Mouse (Mus musculus): ENCODE results near the gene Ucp2.
"Not testable (repeated sequence)": the region's sequence is repeated elsewhere in the genome, so short reads cannot be mapped to it uniquely, and the experiment has no call there.

Gene Ucp2

DNA sequence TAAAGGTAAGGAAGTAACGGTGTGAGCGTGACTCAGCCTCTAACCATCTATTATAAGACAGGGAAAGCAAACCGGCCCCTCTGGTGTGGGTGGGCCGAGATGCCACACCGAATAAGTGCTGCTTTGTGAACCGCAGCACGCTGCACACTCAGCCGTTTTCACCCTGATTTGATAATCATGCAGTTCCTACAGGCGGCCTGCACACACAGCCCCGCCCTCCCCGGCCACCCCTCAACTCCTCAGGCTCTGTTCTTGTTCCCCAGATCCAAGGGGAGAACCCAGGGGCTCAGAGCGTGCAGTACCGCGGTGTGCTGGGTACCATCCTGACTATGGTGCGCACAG lies 13.3 kb upstream of the Ucp2 start:
- DNase-seq (ENCODE audit: low read depth) = no peak

DNA sequence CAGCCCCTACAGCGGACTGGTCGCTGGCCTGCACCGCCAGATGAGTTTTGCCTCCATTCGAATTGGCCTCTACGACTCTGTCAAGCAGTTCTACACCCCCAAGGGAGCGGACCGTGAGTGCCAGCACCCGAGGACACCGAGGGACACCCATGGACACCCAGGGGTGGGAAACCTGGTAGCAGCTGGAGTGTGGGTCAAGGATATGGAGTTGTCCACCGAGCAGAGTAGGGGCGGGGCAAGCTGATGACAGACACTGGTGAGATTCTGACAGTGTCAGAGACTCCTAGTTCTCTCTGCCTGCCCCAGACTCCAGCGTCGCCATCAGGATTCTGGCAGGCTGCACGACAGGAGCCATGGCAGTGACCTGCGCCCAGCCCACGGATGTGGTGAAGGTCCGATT lies 13.0 kb upstream of the Ucp2 start:
- DNase-seq (ENCODE audit: low read depth) = no peak

DNA sequence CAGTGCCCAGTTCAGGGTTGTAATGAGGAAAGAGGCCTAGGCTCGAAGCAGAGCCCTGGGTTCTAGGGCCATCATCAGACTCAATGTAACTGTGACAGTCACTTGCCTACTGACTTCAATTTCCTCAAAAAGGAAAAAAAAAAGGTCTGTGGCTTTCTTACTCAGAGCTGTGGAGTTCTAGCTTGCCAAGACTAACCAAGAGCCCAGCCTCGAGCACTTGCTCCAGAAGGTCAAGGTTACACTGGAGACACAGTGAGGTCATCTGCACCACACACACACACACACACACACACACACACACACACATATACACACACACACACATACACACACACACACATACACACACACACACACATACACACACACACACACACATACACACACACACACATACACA lies 11.1 kb upstream of the Ucp2 start:
- not testable (repeated sequence) for DNase-seq (ENCODE audit: low read depth)

DNA sequence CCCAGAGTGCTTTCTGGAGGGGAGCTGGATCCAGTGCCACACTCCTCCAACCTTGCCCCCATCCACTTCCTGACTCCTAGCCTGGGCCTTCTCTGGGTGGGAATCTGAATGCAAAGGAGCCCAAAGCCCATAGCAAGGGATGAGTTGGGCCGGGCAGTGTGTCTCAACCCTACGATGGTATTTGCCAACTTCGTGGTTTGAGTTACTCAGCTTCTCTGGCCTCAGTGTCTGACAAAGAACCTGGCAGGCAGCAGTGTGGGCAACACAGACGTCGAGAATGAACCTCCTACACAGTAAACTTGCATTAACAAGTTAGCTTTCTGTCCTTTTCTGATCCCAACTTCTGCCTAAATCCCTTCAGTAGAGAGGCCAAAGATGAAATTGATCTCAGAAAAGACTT lies 8.6 kb upstream of the Ucp2 start:
- DNase-seq (ENCODE audit: low read depth) = peak; percentile 84

DNA sequence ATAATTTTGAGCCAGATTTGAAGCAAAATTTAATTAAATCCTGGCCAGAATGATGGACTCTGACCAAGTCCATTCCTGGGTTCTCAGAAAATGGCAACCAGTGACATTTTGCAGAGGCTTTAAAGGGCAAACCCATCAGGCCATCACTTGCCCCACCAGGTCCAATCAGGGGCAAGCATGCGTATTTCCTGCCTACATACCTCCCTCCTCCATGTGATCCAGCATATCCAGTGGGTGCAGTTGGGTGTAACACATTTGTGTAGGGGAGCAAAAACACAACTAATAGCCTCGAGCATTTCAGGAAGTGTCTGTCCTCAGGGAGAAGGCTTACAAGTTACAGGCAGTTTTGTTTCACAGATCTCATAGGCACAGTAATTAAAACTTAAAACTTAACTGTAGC lies 5.8 kb upstream of the Ucp2 start:
- DNase-seq (ENCODE audit: low read depth) = no peak

DNA sequence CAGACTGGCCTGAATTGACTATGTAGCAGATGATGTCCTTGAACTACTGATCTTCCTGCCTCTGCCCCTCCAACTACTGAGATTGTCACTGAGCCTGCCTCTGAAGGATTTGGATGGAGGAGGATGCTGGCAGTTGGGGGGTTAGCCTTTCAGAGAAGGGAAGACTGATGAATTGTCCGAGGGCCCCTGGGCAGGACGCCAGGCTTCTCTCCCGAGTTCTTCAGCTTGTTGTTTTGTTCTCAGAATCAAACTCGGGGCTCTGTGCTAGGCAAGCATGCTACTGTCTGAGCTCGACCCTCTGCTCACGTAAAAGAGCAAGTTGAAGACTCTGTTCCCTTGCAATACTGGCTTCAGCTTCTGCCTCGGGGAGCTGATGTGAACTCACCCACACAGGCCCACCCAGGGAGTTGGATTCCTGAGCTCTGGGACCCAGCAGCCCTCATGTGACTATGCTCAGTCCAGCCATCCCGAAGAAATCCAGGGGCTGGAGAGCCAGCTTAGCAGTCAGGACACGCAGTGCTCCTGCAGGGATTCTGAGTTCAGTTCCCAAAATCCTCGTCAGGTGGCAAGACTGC lies 4.6 kb upstream of the Ucp2 start:
- no peak for DNase-seq (ENCODE audit: low read depth)

DNA sequence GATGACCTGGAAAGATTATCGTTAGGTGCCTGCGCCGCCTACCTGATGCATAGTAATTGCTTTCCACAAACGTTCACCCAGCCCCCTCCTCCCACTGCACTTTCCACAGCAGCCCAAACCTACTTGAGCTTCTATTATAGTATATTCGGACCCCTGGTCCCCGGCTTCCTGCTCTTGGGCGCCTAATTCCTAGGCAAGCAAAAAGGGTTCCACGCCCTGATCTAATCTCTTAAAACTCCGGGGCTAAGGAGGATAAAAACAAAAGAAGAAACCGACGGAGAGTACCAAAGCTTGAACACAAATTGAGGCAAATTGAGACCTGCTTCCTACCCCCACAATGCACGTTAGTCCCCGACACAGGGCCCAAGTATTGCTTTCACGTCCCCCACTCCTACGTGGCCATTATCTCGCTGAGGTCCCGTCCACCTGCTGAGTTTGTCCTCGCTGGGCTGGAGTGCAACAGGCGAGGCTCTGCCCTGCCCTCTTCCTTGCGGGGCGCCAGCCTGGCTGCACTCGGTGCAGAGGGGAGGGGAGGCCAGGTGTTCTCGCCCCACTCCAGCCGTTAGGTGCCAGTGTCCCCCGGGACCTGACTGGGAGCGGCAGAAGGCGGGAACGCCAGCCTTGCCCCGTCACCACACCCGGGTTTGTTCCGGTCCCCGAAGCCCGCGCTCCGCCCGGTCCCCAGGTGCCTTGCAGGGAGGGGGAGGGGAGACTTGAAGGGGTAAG lies 583 bp upstream of the Ucp2 start:
- DNase-seq (ENCODE audit: low read depth) = no peak

DNA sequence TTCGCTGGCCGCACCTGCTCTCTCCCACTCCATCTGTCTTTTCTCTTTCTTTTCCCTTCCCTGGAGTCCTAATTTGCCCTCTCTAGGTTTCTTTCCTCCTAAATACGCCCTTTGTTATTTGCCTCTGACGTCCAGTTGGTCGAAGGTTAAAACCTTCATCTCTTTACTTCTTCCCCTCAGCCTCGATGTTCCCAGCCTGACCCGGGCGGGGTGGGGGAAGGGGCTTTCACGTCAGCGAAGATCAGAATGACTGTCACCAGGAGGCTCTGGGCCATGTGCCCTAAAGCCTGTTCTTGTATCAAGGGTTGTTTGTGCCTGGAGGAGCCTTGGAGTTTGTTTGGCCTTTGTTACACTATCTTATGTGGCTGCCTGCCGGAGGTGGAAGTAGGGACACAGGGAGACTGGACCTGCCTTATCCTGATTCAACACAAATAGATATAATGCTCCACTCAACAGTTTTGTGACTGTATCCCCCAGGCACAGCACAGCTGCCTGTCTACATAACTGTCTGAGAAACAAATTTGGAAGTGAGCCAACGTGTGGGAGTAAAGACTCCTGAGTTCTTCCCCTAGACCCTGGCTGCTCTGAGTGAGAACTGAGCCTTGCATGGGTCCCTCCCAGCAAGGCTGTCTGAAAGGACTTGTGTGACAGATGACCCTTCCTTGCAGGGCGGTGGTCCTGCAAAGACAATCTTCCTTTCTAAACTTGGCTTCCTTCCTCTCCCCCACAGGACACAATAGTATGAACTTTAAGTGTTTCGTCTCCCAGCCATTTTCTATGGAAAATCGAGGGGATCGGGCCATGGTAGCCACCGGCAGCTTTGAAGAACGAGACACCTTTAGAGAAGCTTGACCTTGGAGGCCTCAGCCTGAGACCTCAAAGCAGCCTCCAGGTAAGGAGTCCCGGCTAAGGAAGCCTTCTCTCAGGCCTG lies 612 bp downstream of the Ucp2 start:
- no peak for DNase-seq (ENCODE audit: low read depth)

DNA sequence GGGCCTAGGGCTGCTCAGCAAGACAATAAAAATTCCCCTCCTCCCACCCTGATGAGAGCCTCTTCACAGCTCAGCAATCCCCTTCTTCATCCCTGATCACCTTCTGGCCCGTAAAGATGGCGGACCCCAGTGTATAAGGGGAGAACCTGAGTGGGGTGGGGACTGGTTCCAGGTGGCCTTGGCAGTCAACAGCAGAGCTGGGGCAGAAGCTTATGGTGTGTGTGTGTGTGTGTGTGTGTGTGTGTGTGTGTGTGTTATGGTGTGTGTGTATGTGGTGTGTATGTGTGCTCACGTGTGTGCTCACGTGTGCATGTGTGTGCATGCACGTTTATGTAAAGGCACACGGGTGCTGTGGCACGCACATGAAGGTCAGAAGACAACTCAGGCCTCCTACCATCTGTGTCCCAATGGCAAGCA lies 1.3 kb downstream of the Ucp2 start:
- no peak for DNase-seq (ENCODE audit: low read depth)

DNA sequence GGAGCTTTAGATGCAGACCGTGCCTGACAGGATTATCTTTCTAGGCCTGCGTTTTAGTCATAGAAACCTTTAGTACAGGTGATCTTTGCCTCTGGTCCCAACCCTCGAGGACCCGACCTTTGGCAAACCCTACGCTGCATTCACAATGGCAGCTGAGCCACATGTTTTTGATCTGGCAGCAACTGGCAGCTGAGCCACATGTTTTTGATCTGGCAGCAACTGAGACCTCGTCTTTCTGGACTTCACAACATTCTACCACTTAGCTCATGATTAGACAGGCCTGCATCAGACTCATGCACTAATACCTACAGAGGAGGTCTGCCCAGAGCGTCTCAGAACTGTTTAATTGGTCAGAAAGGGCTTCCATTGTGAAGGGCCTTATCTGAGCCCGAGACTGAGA lies 1.9 kb downstream of the Ucp2 start:
- DNase-seq (ENCODE audit: low read depth) = no peak

DNA sequence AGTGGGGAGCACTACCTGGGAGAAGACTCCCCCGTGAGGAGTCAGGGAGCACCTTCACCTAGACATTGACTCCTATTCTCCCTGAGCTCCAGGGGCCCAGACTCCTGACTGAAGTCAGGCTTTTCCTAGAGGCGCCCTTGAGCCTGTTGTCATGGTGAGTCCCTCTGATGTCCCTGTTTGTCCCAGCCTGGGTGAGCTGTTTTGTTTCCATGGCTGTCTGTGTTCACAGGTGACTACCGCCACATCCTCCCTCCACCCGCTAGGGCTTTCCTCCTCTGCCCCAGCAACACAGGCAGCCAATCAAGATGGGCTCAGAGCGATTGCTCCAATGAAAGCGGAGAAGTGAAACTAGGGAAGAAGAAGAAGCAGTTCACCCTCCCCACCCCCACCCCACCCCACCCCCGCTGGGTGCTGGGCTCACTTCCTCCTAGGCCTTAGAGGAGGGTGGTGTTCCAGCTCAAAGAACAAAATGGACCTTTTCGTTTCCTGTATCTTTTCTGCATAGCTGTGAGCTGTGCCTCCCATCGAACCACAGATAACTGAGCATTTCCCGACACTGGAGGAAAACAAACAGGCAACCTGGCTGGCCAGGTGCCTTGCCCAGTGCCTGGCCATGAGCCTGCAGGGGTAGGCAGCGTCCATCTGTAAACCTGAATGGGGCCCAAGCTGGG lies 2.6 kb downstream of the Ucp2 start:
- no peak for DNase-seq (ENCODE audit: low read depth)

DNA sequence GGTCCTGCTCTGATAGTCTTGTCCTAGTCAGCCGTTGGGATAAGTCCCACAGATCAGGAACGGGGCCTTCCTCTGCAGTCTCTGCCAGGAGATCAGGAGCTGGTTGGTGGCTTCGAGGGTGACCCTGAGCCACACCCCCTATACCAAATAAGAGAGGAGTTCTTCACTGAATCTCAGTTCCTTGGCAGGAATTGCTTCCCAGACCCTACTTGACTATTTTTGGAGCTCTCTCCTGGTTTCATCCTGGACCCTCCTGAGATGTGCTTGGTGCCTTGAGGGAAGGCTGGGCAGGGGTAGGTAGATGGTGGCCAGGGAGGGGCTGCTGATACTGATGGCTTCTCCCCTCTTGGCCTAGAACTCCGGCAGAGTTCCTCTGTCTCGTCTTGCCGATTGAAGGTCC lies 3.2 kb downstream of the Ucp2 start:
- DNase-seq (ENCODE audit: low read depth) = no peak

DNA sequence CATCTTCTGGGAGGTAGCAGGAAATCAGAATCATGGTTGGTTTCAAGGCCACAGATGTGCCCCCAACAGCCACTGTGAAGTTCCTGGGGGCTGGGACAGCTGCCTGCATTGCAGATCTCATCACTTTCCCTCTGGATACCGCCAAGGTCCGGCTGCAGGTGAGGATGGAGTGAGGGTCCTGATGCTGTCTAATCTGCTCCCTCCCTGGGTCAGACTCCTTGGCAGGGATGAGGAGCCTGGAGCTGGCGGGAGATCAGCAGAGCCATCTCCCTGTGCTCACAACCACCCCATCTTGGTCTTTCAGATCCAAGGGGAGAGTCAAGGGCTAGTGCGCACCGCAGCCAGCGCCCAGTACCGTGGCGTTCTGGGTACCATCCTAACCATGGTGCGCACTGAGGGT lies 3.7 kb downstream of the Ucp2 start:
- DNase-seq (ENCODE audit: low read depth) = no peak

DNA sequence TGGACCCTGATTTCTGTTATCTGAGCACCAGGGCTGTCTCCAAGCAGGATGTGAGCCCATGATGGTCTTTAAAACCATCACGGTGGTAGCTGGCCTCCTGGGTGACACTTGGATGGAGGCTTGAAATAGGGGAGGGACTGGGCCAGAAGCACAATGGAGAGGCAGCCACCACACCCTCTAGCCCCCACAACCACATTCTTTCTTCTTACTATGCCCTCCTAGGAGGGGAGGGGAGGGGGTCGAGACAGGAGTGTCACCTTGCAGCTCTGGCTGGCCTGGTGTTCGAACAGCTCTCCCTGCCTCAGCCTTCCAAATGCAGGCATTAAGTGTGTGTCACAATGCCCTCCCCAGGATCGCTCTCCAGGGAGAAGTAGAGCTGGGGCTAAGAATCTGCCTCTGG lies 4.3 kb downstream of the Ucp2 start:
- no peak for DNase-seq (ENCODE audit: low read depth)

DNA sequence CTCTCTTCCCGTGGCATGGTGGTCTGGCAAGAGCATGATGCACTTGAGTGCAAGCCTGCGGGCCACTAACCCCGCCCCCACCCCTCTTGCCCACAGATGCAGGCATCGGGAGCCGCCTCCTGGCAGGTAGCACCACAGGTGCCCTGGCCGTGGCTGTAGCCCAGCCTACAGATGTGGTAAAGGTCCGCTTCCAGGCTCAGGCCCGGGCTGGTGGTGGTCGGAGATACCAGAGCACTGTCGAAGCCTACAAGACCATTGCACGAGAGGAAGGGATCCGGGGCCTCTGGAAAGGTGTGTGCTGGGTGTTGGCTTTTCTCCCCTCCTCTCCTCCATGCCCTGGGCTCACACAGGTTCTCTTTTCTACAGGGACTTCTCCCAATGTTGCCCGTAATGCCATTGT lies 4.8 kb downstream of the Ucp2 start:
- no peak for DNase-seq (ENCODE audit: low read depth)

DNA sequence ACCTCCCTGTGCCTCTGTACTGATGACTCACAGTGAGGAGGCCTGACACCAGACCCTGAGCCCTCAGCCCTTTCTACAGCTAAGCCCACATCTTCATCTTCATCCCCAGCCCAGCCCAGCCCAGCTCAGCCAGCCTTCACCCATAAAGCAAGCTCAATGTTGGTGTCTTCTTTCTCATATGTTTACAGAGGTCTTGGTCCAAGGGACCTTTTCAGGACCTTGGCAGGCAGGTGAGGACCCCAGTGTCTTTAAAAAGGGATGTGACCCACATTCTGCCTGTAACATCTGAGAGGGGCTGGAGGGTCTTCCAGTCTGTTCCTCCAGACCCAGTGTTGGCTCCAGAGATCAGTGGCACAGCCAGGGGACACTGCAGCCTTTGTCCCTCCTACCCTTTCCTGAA lies 6.3 kb downstream of the Ucp2 start:
- no peak for DNase-seq (ENCODE audit: low read depth)

DNA sequence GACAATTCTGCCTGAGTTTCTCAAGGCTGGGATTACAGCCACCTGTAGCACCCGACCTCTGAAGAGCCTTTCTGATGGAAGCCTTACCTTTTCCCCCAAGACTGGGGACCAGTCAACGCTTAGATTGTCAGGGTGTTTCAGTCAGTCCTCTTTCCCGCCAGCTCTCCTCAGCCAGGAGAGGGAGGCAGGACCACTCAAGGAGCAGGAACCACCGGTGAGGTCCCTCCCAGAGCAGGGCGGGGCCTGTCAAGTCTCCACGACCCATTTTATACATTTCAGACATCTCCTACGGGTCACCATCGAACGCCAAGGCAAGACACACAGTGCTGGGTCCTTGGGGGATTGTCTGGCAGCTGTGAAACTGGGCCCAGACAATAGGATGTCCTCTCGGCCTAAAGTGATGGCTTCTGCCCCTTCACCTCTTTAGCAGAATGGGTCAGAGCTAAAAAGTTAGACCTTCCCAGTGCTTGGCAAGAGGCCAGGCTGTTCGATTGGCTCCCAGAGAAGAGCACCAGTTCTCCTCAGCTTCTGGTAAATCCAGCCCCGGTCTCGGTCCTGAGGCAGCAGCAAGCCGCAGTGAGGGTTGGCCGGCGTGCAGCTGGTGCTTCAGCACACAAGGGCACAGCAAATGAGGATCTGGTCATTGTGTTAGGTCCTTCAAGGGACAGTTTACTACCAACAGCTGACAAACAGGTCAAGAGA lies 7.3 kb downstream of the Ucp2 start:
- DNase-seq (ENCODE audit: low read depth) = no peak

DNA sequence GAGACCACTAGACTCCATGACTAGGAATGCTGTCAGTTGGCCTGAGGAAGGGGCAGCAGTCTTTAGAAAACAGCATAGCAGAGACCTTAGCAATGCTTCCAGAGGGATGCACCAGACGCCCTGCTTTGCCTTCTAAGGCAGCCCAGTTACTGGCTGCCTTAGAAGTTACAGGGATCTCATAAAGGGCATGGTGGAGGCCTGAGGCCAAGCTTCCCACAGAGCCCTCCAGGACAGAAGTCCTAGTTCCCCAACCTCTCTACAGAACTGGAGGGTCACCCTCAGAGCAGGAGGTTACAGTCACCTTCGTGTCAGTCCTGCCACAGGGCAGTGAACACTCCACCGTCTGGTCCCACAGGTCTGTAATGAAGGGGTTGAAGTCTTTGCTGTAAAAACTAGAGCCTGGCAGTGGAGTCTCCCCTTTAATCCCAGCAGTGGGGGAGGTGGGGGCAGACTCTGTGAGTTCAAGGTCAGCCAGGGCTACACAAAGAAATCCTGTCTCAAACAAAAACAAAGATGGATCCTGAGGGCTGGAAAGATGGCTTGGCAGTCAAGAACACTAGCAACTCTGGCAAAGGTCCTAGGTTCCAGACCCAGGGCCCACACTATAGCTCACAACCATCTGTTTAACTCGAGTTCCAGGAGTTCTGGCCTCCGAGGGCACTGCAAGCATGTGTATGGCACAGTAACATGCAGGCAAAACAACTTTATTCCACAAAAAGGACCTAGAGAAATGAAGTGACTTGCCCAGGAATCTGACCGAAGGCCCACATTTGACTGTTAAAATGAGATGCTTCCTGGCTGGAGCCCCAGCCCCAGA lies 8.1 kb downstream of the Ucp2 start:
- no peak for DNase-seq (ENCODE audit: low read depth)

DNA sequence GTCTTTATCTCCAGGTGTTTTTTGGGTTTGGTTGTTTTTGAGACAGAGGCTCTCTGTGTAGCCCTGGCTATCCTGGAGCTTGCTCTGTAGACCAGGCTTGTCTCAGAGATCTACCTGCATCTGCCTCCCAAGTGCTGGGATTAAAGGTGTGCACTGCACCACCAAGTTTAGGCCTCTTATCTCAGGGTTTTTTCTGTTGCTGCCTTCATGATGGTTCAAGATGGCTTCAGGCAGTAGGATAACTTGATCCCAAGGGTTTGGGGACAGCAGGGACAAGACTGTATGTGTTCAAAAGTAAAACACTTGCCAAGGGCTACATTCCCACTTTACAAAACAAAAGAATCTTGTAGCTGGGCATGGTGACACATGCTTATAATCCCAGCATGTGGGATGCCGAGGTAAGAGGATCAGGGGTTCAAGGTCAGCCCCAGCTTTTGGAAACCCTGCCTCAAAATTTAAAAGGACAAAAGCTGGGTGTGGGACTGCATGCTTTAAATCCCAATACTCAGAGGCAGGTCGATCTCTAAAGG lies 8.8 kb downstream of the Ucp2 start:
- DNase-seq (ENCODE audit: low read depth) = no peak

DNA sequence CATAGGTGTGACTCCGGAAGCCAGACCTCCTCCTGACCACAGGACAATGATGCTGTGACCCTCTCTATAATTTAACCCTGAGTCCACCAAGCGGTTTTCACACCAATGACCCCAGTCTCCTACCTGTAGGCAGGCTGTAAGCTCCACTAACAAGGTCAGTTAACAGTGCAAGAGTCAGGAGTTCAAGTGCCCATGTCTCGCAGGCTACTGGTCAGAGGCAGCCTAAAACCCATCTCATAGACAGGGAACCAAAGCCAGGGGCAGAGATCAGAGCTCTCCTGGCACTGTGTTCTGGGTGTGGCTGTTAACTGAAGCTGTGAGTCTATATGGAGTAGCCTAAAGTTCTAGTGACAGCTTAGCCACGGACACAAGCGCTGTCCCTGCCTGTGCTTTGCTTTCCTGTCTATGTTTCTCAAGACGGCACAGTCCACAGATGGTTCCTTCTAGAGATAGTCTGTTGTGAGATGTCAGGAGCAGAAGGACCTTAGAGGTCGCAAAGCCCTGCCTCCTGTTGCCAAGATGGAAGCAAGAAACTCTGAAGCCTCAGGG lies 9.3 kb downstream of the Ucp2 start:
- no peak for DNase-seq (ENCODE audit: low read depth)

DNA sequence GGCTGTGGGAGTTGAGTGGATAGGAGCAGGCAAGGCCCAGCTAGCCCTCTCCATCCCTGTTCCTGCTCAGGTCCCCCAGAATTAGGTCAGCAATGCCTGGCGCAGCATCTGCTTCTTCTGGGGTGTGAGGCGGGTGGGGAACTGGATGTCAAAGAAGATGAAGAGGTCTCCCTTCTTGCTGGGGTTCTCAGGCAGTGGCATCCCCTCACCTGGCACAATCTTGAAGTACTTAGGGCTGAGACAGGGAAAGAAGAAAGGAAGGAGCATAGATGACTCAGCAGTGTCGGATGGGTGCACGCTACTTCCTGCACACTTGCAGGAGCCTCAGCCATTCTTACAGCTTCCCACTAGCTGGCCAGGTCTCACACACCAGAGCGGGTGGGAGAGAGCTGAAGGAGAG lies 9.9 kb downstream of the Ucp2 start:
- DNase-seq (ENCODE audit: low read depth) = no peak

All from fibroblast of lung, adult 2 months (primary cell).